Mouse (Mus musculus): ENCODE measurements around the gene Hoxa6.

GRCm38 (mm10) chr6:52211170-52211935, 2.8 kb upstream of the Hoxa6 start:
- no peak for TF ChIP-seq POLR2A (IDR thresholded peaks at IDR 0.05; ENCODE audit: borderline replicate concordance, extremely low read depth, insufficient read depth, insufficient read length, poor library complexity, severe bottlenecking)
- peak; percentile 84 for TF ChIP-seq CTCF (IDR thresholded peaks at IDR 0.05; ENCODE audit: borderline replicate concordance, extremely low read depth, insufficient read depth, insufficient read length)
